Mouse (Mus musculus) heart, postnatal 0 days (tissue): ENCODE measurements at regions not wholly inside any gene's neighbourhood (a gene's known extent, or its start where the extent isn't known, plus 50 kb on each side); places are given as distances from the start of the nearest gene placed in this dataset.

ENCODE experiments used
- CTCF ChIP-seq: IDR thresholded peaks from 2 replicates; pipeline ENCODE4 v1.5.1; 2016; ENCODE audit warnings: antibody characterized with exemption, control low read depth, low read depth
- EP300 ChIP-seq: IDR thresholded peaks from 2 replicates; pipeline ENCODE4 v1.6.1; 2016; ENCODE audit warnings: antibody characterized with exemption, low read depth

DNA sequence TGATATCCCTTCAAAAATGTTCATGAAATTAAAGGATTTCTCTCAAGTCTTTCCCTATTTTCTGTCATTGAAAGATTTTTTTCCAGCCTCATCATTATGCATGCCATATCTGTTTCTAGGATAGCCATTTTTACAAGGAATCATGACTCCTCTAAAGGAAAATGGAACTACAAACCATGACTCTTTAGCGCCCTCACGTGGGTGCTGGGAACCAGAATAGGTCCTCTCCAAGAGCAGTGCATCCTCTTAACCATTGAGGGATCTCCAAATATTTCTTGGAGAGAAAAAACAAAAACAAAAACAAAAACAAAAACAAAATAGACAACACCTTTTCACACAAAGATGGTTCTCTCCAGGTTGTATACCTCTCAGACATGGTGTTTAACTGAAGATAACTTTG is 172.0 kb upstream of the Adgrl4 start:
- TF ChIP-seq EP300 (no peak), CTCF (no peak)
